Mouse (Mus musculus): ENCODE measurements around the gene Dchs1.
"Not testable (repeated sequence)": the region's sequence is repeated elsewhere in the genome, so short reads cannot be mapped to it uniquely, and the experiment has no call there.

Dchs1 gene

GRCm38 (mm10) chr7:105742539-105743215 is 44.8 kb downstream of the Dchs1 start:
- in situ Hi-C loops (cut with MboI): not testable (repeated sequence)

GRCm38 (mm10) chr7:105741978-105742377 is 45.5 kb downstream of the Dchs1 start:
- in situ Hi-C loops (cut with MboI): no loop called here

GRCm38 (mm10) chr7:105740851-105741250 is 46.6 kb downstream of the Dchs1 start:
- in situ Hi-C loops (cut with MboI): no loop called here

GRCm38 (mm10) chr7:105740089-105740795 is 47.2 kb downstream of the Dchs1 start:
- in situ Hi-C loops (cut with MboI): no loop called here

- in situ Hi-C loops (cut with MboI): loop anchor here (5.0 kb wide), 1 partner anchor 73 kb away; the partner anchor contains the start of gene Mrpl17
Measured at GRCm38 (mm10) chr7:105738948-105739347, 48.5 kb downstream of the Dchs1 start.

- in situ Hi-C loops (cut with MboI): loop anchor here (5.0 kb wide), 1 partner anchor 74 kb away; the partner anchor contains the start of gene Mrpl17
Measured at GRCm38 (mm10) chr7:105738286-105738685, 49.2 kb downstream of the Dchs1 start.

- in situ Hi-C loops (cut with MboI): loop anchor here (5.0 kb wide), 1 partner anchor 75 kb away; the partner anchor contains the start of gene Mrpl17
Measured at GRCm38 (mm10) chr7:105737648-105738047, 49.8 kb downstream of the Dchs1 start.

- in situ Hi-C loops (cut with MboI): loop anchor here (5.0 kb wide), 1 partner anchor 75 kb away; the partner anchor contains the start of gene Mrpl17
Measured at GRCm38 (mm10) chr7:105736911-105737521, 50.4 kb downstream of the Dchs1 start, which contains the start of gene Rrp8. Gene Rrp8, minus strand, starts transcription at chr7:105737385.

- in situ Hi-C loops (cut with MboI): loop anchor here (5.0 kb wide), 1 partner anchor 76 kb away; the partner anchor contains the start of gene Mrpl17
Measured at GRCm38 (mm10) chr7:105736264-105736901, 51.1 kb downstream of the Dchs1 start, which contains the start of gene Ilk. Gene Ilk, plus strand, starts transcription at chr7:105736592.

GRCm38 (mm10) chr7:105735464-105735863 is 52.0 kb downstream of the Dchs1 start:
- in situ Hi-C loops (cut with MboI): loop anchor here (5.0 kb wide), 1 partner anchor 77 kb away; the partner anchor contains the start of gene Mrpl17

- in situ Hi-C loops (cut with MboI): loop anchor here (5.0 kb wide), 2 partner anchors 77 to 93 kb away; partner anchors contain the start of genes Arfip2, Gm45799, Mrpl17 and Timm10b
Measured at GRCm38 (mm10) chr7:105734826-105735225, 52.6 kb downstream of the Dchs1 start.

- in situ Hi-C loops (cut with MboI): loop anchor here (5.0 kb wide), 1 partner anchor 92 kb away; the partner anchor contains the start of genes Arfip2, Gm45799 and Timm10b
Measured at GRCm38 (mm10) chr7:105733836-105734235, 53.6 kb downstream of the Dchs1 start.

GRCm38 (mm10) chr7:105728701-105729428 is 58.6 kb downstream of the Dchs1 start:
- in situ Hi-C loops (cut with MboI): no loop called here

- in situ Hi-C loops (cut with MboI): no loop called here
Measured at GRCm38 (mm10) chr7:105726980-105727325, 60.5 kb downstream of the Dchs1 start.

- in situ Hi-C loops (cut with MboI): no loop called here
Measured at GRCm38 (mm10) chr7:105726144-105726979, 61.1 kb downstream of the Dchs1 start.

- in situ Hi-C loops (cut with MboI): no loop called here
Measured at GRCm38 (mm10) chr7:105721916-105722315, 65.5 kb downstream of the Dchs1 start.

GRCm38 (mm10) chr7:105715366-105715765 is 72.1 kb downstream of the Dchs1 start:
- in situ Hi-C loops (cut with MboI): no loop called here

GRCm38 (mm10) chr7:105708733-105709132 is 78.7 kb downstream of the Dchs1 start:
- in situ Hi-C loops (cut with MboI): no loop called here

GRCm38 (mm10) chr7:105703816-105704215 is 83.6 kb downstream of the Dchs1 start:
- in situ Hi-C loops (cut with MboI): no loop called here

- in situ Hi-C loops (cut with MboI): no loop called here
Measured at GRCm38 (mm10) chr7:105703184-105703583, 84.3 kb downstream of the Dchs1 start.

Measured in mature B cell (primary cell).